Mouse (Mus musculus) hindbrain, embryonic 14.5 days (tissue): ENCODE data around the gene Hoxa10. TPM values are rescaled to one million over a fixed set of nuclear protein-coding genes. Genes with fewer than 3 reads are reported as not detected.
A peak's percentile ranks its signal among the peaks of the same experiment; 100 is the strongest.

Experiments
- ATAC-seq: fragments of 200-750 bp; cut with Nextera tagmentation; 2 replicates; pipeline ENCODE4 v1.8.0; 2017; ENCODE audit warnings: moderate number of reproducible peaks, mild to moderate bottlenecking, moderate TSS enrichment, moderate library complexity; ENCODE audit not compliant: low FRiP score
- DNase-seq: peaks from one replicate; pipeline ENCODE4 v3.0.0-alpha.2; 2015; ENCODE audit warnings: low spot score
- H3K27ac ChIP-seq: fragments of 300-500 bp; sonication (generic); 2 replicates; pipeline ENCODE4 v1.5.1; 2014; ENCODE audit warnings: mild to moderate bottlenecking, moderate library complexity
- H3K27me3 ChIP-seq: fragments of 300-500 bp; sonication (generic); 2 replicates; pipeline ENCODE4 v1.6.1; 2014; ENCODE audit warnings: mild to moderate bottlenecking, low read length, mixed read lengths; ENCODE audit not compliant: control insufficient read depth, insufficient read depth
- H3K36me3 ChIP-seq: fragments of 300-500 bp; sonication (generic); replicated peaks from 2 replicates; pipeline ENCODE4 v1.6.1; 2014; ENCODE audit not compliant: control insufficient read depth, insufficient read depth
- H3K4me1 ChIP-seq: fragments of 300-500 bp; sonication (generic); replicated peaks from 2 replicates; pipeline ENCODE4 v1.6.1; 2014; ENCODE audit warnings: antibody characterized with exemption, low read length, mixed read lengths; ENCODE audit not compliant: control insufficient read depth, insufficient read depth
- H3K4me2 ChIP-seq: fragments of 300-500 bp; sonication (generic); replicated peaks from 2 replicates; pipeline ENCODE4 v1.6.1; 2014; ENCODE audit warnings: mild to moderate bottlenecking, moderate library complexity
- H3K4me3 ChIP-seq: fragments of 300-500 bp; sonication (generic); replicated peaks from 2 replicates; pipeline ENCODE4 v1.5.1; 2014; ENCODE audit warnings: mild to moderate bottlenecking, low read length
- H3K9ac ChIP-seq: fragments of 300-500 bp; sonication (generic); 2 replicates; pipeline ENCODE4 v1.6.1; 2014
- H3K9me3 ChIP-seq: fragments of 300-500 bp; sonication (generic); 2 replicates; pipeline ENCODE4 v1.6.1; 2016; ENCODE audit warnings: low read length; ENCODE audit not compliant: control insufficient read depth
- WGBS: fragments of 180-500 bp; shearing (Covaris S2); extraction: QIAGEN DNeasy Blood & Tissue Kit; methylation state at CpG from one replicate; pipeline ENCODE4 v1.1.7; 2014; 5-methylcytosine and 5-hydroxymethylcytosine counted together
- polyA plus RNA-seq: library from polyadenylated mRNA; unstranded; fragments of >200 nt; fragmentation: Nextera tagmentation; extraction: Ambion mirVana; gene quantifications from 2 replicates; pipeline ENCODE4 v1.2.1, GENCODE M21; 2014

The Hoxa10 gene
- polyA plus RNA-seq, 1 experiment from 2014 or later = 0.37 TPM

DNA sequence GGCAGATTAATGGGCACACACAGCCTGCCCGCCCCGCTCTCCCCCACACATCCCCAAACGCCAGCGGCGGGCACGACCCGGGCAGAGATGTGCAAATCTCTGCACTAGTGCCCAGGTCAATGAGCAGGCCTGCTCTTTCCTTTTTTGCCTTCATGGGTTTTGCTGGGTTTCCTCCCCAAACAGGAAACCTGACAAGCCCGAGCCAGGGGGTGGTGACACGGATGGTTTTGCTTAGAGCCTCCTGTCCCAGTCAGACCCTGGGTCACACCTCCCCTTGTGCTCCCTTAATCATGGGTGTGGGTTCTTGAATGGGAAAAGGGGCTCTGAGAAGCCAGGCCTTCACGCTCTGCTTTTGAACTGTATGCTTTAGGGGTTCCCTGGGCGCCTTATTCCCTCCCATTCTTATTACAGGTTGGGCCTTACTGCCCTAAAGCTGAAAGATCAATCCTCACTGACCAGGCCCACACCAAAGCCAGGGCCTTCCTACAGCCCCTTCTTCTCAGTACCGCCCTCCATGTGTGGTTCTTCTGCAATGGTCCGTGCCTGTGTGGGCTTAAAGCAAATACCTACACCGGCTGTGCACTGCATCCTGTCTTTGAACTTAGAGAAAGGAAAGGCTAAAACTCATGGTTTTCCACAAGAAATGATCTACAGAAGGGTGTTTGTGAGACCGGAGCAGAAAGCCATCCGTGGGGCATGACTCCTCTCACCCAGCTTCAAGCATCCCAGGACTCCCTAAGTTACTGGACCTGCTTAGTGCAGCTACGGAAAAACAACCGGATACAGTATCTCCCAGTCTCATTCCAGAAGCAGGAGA lies 31.6 kb downstream of the Hoxa10 start:
- Histone ChIP-seq H3K9ac (peak overlapping the region; percentile 38; the same call in 1 of the 2 replicates), H3K4me3 (peak overlapping the region; percentile 30), H3K36me3 (no peaks in the 10 kb centered on the region), H3K4me1 (no peaks in the 10 kb centered on the region), H3K27ac (peak overlapping the region; percentile 85), H3K9me3 (no peaks in the 10 kb centered on the region), H3K4me2 (peak overlapping the region; percentile 81), H3K27me3 (peaks cover 96% of the 10 kb centered on the region)
- WGBS = 6% methylated on average over 18 of the region's 18 CpGs
- ATAC-seq = no peak
- DNase-seq = no peak

DNA sequence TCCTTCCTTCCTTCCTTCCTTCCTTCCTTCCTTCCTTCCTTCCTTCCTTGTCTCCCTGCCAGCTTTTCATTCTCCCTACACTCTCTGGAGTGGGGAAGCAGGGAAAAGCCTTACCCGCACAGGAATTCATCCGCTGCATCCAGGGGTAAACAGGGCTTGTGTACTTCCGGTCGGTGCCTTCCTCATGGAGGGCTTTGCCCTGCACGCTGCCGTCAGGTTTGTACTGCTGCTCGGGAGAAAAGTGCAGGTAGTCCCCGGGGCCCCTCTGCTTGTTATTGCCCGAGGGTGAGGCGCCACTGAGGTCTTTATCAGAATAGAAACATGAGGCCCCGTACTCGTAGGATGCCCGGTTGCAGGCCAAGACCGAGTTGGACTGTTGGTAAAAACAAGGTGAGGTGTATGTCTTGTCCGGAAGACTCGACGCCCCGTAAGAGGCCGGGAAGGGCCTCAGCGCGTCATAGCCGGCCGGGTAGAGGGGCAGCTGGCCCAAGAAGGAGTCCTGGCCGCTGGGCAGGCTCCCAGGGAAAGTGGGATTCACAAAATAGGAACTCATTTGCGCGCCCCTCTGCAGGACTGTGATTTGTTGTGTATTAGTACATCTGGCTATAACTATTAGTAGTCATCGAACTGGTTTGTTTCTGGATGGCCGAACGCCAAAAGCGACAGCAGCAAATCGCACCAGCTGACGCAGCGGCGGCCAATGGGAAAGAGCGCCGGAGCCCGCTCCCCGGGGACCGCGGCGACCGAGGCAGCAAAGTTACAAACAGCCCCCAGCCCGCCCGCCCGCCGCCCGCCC lies 32.4 kb downstream of the Hoxa10 start, which contains the start of gene Hoxa6:
Hoxa6 (minus strand) TSS at position 651 of the 796 bp plus-strand sequence.
- ATAC-seq = no peak

DNA sequence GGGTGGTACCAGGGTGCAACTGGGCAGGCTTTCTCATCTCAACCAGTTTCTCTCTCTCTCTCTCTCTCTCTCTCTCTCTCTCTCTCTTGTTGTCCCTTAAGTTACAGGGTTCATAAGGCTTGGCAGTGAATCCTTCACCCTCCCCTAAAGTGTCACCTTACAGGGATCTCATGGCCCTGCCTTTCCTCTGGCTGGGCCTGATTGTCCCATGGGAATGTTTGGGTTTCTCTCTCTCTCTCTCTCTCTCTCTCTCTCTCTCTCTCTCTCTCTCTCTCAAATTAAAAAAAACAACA lies 33.0 kb downstream of the Hoxa10 start:
- Histone ChIP-seq H3K36me3 (no peaks in the 10 kb centered on the region), H3K4me3 (peak overlapping the region; percentile 50), H3K4me2 (peak overlapping the region; percentile 81), H3K9me3 (no peaks in the 10 kb centered on the region), H3K27me3 (peaks cover 90% of the 10 kb centered on the region), H3K27ac (0 out of 2 replicates have a peak overlapping the region, but pooled peaks have one; percentile 85), H3K4me1 (no peaks in the 10 kb centered on the region), H3K9ac (0 out of 2 replicates have a peak overlapping the region, but pooled peaks have one; percentile 43)
- ATAC-seq (no peak), DNase-seq (no peak)

More for the DNA sequence above, 32.4 kb downstream of the Hoxa10 start, which contains the start of gene Hoxa6:
- WGBS = 1% methylated on average over 47 of the region's 47 CpGs
- Histone ChIP-seq H3K9me3 (no peaks in the 10 kb centered on the region), H3K4me3 (peak within 1 kb of the TSS; percentile 50), H3K36me3 (no peaks in the 10 kb centered on the region), H3K27ac (peak within 1 kb of the TSS; percentile 85), H3K4me2 (peak within 1 kb of the TSS; percentile 81), H3K4me1 (no peaks in the 10 kb centered on the region), H3K27me3 (peaks cover 92% of the 10 kb centered on the region), H3K9ac (peak within 1 kb of the TSS; percentile 50)
- no peak for DNase-seq

DNA sequence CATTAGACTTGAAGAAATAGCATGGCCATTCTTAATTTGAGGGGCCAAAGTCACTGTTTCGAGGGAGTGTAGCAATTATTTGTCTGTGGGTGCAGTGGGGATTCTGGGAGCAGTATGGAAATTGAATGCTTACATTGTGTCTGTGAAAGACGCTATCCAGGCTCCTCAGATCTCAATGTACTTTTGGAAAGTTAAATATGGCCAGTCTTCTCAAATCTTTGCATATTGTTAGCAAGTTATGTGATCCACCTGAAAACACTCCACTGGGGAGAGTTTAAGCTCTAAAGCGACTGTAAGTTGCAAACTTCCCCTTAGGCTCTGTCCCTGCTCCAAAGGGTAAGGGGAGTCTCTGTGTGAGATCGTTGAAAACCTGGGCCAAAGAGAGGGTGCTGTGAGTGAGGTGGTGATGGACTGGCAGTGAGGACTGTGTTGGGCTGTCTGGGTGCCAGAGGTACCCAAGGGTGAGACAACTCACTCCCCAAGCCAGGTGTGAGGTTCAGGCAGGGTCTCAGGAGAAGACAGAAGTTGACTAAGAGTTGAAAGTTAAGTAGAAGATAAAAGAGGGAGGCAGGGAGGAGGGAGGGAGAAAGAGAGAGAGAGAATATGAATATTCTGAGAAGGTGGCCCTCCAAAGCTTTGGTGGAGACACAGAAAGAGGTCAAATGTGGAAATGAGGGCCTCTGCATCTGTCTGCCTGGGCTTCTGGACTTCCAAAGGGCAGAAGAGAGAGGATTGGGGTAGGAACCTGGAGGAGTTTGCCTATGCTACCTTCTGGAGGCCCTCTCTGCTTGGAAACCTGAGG lies 33.6 kb downstream of the Hoxa10 start:
- H3K4me2 ChIP-seq = peak overlapping the region; percentile 81
- no peaks in the 10 kb centered on the region for H3K4me1 ChIP-seq
- H3K4me3 ChIP-seq = peak overlapping the region; percentile 50
- 4% methylated on average over 4 of the region's 4 CpGs for WGBS
- DNase-seq = no peak
- H3K9ac ChIP-seq = peak overlapping the region; percentile 58; the same call in 1 of the 2 replicates
- no peaks in the 10 kb centered on the region for H3K9me3 ChIP-seq
- H3K27me3 ChIP-seq = peaks cover 89% of the 10 kb centered on the region
- H3K36me3 ChIP-seq = no peaks in the 10 kb centered on the region
- H3K27ac ChIP-seq = peak overlapping the region; percentile 85
- ATAC-seq = no peak

DNA sequence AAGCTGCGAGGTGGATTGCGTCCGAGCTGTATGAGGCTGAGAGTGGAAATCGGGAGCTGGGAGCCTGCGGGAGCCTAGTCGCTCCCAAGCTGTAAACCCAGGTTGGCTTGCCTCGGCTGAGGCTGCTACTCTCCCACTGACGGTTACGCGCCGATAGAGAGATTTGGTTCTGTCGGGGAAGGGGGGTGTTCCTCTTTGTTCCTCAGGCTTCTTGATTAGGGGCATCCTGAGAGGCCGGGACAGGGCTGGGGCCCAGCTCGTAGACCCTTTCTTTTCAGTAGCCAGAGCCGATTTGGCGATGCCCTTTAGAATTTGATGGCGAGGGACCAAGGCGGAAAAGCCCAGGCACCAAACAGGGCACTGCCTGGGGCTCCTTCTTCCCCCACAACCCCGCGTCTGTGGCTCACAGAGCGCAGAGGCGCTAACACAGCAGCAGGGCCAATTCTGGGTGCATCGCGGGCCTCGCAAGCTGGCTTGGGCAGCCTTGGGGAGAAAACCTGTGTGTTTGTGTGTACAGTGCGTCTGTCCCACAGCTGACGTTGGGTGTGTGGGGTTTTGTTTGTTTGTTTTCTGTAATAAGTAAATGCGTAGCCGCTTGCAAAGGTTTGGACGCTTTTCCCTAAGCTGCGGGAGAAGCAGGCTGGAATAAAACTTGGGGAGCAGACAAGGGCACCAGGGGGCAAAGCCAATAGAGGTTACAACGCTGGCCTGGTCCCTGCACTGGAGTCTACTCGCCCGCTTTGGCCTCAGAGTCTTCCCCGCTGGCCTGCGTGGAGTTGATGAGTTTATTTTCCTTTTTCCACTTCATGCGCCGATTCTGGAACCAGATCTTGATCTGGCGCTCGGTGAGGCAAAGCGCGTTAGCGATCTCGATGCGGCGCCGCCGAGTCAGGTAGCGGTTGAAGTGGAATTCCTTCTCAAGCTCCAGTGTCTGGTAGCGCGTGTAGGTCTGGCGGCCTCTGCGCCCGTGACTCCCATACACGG lies 34.7 kb downstream of the Hoxa10 start:
- DNase-seq = no peak
- Histone ChIP-seq H3K4me1 (no peaks in the 10 kb centered on the region), H3K9me3 (no peaks in the 10 kb centered on the region), H3K9ac (peak overlapping the region; percentile 58), H3K27me3 (peaks cover 89% of the 10 kb centered on the region), H3K4me3 (peak overlapping the region; percentile 50), H3K4me2 (peak overlapping the region; percentile 81), H3K36me3 (no peaks in the 10 kb centered on the region), H3K27ac (peak overlapping the region; percentile 85)
- no peak for ATAC-seq
- WGBS = 2% methylated on average over 55 of the region's 55 CpGs

DNA sequence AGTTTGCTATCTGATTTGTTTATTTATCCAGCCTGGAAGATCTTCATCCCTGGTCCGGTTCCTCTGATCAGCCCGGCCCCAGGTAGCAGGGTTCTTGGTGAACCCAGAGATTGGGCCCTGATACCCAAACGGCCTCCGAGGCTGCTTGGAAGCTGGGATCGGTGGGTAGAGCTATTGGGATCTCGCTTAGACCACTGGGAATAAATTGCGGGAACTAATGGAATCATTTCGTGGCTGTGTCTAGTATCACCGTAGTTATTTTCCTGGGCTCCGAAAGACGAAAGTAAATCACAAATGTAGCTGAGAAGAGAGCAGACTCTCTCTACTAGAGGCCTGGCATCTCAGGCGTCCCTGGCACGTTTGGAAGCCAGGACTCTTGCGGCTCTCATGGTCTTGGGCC lies 35.4 kb downstream of the Hoxa10 start:
- WGBS = 3% methylated on average over 14 of the region's 14 CpGs
- H3K9me3 ChIP-seq = no peaks in the 10 kb centered on the region
- H3K36me3 ChIP-seq = no peaks in the 10 kb centered on the region
- peak overlapping the region; percentile 58 for H3K9ac ChIP-seq
- H3K4me1 ChIP-seq = no peaks in the 10 kb centered on the region
- H3K27ac ChIP-seq = peak overlapping the region; percentile 85
- H3K4me3 ChIP-seq = peak overlapping the region; percentile 50
- ATAC-seq (no peak), DNase-seq (no peak)
- H3K4me2 ChIP-seq = peak overlapping the region; percentile 81
- peaks cover 90% of the 10 kb centered on the region for H3K27me3 ChIP-seq

DNA sequence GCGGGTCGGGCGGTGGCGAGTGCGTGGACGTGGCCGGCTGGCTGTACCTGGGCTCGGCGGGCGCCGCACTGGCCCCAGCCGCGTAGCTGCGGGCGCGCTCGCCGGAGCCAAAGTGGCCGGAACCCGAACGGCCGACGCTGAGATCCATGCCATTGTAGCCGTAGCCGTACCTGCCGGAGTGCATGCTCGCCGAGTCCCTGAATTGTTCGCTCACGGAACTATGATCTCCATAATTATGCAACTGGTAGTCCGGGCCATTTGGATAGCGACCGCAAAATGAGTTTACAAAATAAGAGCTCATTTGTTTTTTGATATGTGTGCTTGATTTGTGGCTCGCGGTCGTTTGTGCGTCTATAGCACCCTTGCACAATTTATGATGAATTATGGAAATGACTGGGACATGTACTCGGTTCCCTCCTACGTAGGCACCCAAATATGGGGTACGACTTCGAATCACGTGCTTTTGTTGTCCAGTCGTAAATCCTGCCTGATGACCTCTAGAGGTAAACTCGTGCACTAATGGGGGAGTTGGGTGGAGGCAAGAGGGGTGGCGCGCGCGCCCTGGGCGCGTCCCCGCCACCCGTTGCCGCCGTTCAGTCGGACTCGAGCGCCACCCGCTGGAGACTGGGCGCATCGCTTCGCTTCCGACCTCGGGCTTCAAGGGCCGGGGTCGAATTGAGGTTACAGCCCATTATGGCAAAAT lies 36.5 kb downstream of the Hoxa10 start, which contains the start of gene Hoxa5:
Hoxa5 (minus strand) TSS at position 538 of the 703 bp plus-strand sequence.
- Histone ChIP-seq H3K27ac (peak within 1 kb of the TSS; percentile 88), H3K9me3 (no peaks in the 10 kb centered on the region), H3K4me1 (no peaks in the 10 kb centered on the region), H3K4me3 (peak within 1 kb of the TSS; percentile 50), H3K36me3 (no peaks in the 10 kb centered on the region), H3K9ac (peak within 1 kb of the TSS; percentile 61), H3K4me2 (peak within 1 kb of the TSS; percentile 81), H3K27me3 (peaks cover 90% of the 10 kb centered on the region)
- WGBS = under 1% methylated on average over 65 of the region's 65 CpGs
- DNase-seq = peak; percentile 76
- ATAC-seq = peak; percentile 82
